Mouse (Mus musculus) neural tube, embryonic 12.5 days (tissue): ENCODE measurements at regions not wholly inside any gene's neighbourhood (a gene's known extent, or its start where the extent isn't known, plus 50 kb on each side); places are given as distances from the start of the nearest gene placed in this dataset.

Experiments
- ATAC-seq: fragments of 200-750 bp; cut with Nextera tagmentation; 2 replicates; pipeline ENCODE4 v1.8.0; 2017; ENCODE audit warnings: low read depth, mild to moderate bottlenecking, moderate TSS enrichment, moderate library complexity; ENCODE audit not compliant: low FRiP score
- H3K27ac ChIP-seq: fragments of 300-500 bp; sonication (generic); 2 replicates; pipeline ENCODE4 v1.5.1; 2016
- H3K27me3 ChIP-seq: fragments of 300-500 bp; sonication (generic); replicated peaks from 2 replicates; pipeline ENCODE4 v1.6.1; 2016; ENCODE audit warnings: mild to moderate bottlenecking
- H3K36me3 ChIP-seq: fragments of 300-500 bp; sonication (generic); 2 replicates; pipeline ENCODE4 v1.6.1; 2016; ENCODE audit warnings: mild to moderate bottlenecking
- H3K4me1 ChIP-seq: fragments of 300-500 bp; sonication (generic); 2 replicates; pipeline ENCODE4 v1.6.1; 2016
- H3K4me2 ChIP-seq: fragments of 300-500 bp; sonication (generic); replicated peaks from 2 replicates; pipeline ENCODE4 v1.6.1; 2016; ENCODE audit warnings: mild to moderate bottlenecking
- H3K4me3 ChIP-seq: fragments of 300-500 bp; sonication (generic); 2 replicates; pipeline ENCODE4 v1.5.1; 2016
- H3K9ac ChIP-seq: fragments of 300-500 bp; sonication (generic); 2 replicates; pipeline ENCODE4 v1.6.1; 2016; ENCODE audit warnings: mild to moderate bottlenecking
- H3K9me3 ChIP-seq: fragments of 300-500 bp; sonication (generic); 2 replicates; pipeline ENCODE4 v1.6.1; 2016; ENCODE audit warnings: mild to moderate bottlenecking
- WGBS: fragments of 180-500 bp; shearing (Covaris S2); methylation state at CpG from one replicate; pipeline ENCODE4 v1.1.7; 2016; 5-methylcytosine and 5-hydroxymethylcytosine counted together

- Histone ChIP-seq H3K27me3 (no peaks in the 10 kb centered on the region), H3K4me1 (no peaks in the 10 kb centered on the region), H3K4me2 (no peak overlapping the region), H3K9me3 (no peaks in the 10 kb centered on the region), H3K4me3 (no peak overlapping the region), H3K36me3 (no peaks in the 10 kb centered on the region), H3K27ac (no peak overlapping the region), H3K9ac (no peak overlapping the region)
- no peak for ATAC-seq
- WGBS: 85% methylated on average over 3 of the region's 3 CpGs
These were observed 51.5 kb upstream of the D7Ertd443e start for GRCm38 (mm10) chr7:134436917-134437316.

DNA sequence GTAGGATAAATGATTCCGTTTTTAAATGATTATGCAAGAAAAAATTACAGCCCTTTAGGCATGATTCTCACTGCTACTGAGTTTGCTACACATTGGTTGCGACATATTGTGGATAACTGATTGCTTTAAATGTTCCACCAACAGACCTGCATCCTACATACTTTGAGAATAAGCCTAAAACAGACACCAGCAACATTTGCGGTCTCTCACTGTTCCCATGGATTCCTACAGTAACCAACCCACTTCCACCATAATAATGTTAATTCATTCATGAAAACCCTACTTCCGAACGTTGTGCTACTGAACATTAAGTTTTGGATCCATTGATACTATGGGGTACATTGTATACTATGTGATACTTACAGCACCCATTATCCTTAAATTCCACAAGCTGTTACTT lies 53.8 kb upstream of the D7Ertd443e start:
- no peak overlapping the region for H3K4me2 ChIP-seq
- H3K27me3 ChIP-seq: no peaks in the 10 kb centered on the region
- H3K36me3 ChIP-seq: no peaks in the 10 kb centered on the region
- no peak for ATAC-seq
- no peak overlapping the region for H3K27ac ChIP-seq
- no peaks in the 10 kb centered on the region for H3K4me1 ChIP-seq
- H3K9me3 ChIP-seq: no peaks in the 10 kb centered on the region
- WGBS: 92% methylated on average over 5 of the region's 5 CpGs
- no peak overlapping the region for H3K9ac ChIP-seq
- no peak overlapping the region for H3K4me3 ChIP-seq

- no peak overlapping the region for H3K4me3 ChIP-seq
- no peak overlapping the region for H3K4me2 ChIP-seq
- H3K9ac ChIP-seq: no peak overlapping the region
- H3K4me1 ChIP-seq: no peaks in the 10 kb centered on the region
- no peaks in the 10 kb centered on the region for H3K9me3 ChIP-seq
- WGBS: 65% methylated on average over 7 of the region's 8 CpGs
- no peaks in the 10 kb centered on the region for H3K36me3 ChIP-seq
- ATAC-seq: no peak
- H3K27ac ChIP-seq: no peak overlapping the region
- H3K27me3 ChIP-seq: no peaks in the 10 kb centered on the region
These were observed 59.7 kb upstream of the D7Ertd443e start for GRCm38 (mm10) chr7:134445008-134445806.

DNA sequence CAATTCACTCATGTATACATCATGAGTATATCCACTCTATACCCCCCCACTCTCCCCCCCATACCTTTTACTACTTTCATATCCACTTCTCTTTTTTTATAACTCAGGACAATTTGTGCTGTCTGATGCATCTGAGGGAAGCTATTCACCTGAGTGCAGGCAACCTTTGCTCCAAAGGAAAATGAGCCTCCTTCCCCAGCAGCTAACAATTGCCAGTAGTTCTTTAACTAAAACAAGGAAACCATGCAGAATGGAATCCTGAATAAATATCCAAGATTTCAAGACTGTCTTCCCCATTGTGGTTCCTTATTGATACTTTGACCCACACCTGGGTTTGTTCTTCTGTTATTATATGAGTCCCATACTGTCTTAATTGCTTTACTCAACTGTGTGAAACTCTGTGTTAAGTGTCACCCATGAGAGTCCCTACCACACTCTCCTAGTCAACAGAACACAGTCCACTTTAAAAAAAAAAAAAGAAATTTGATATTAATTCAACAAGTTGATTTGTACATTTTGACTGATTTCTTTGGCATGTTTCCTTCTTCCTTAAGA lies 62.3 kb upstream of the D7Ertd443e start:
- H3K9me3 ChIP-seq: no peaks in the 10 kb centered on the region
- H3K4me1 ChIP-seq: no peaks in the 10 kb centered on the region
- H3K4me3 ChIP-seq: no peak overlapping the region
- no peak overlapping the region for H3K4me2 ChIP-seq
- no peaks in the 10 kb centered on the region for H3K27me3 ChIP-seq
- no peak overlapping the region for H3K9ac ChIP-seq
- no peak overlapping the region for H3K27ac ChIP-seq
- no peaks in the 10 kb centered on the region for H3K36me3 ChIP-seq
- no peak for ATAC-seq

DNA sequence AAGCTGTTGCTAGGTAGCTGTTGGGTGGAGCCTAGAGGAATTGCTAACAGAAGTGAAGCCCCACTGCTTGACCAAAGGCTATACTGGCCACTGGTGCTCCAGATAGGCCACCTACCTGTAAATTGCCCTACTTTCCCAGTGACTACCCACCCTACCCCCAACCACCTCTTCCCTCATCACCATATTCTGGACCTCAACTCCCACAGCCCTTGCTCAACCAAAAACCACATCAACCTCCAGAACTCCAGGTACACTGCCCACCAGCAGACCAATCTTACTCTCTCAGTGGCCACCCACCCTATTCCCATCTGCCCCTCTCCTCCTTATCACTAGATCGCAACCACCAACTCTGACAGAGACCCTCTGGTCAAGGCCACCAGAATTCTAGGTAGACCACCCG lies 63.4 kb upstream of the D7Ertd443e start:
- ATAC-seq: no peak
- Histone ChIP-seq H3K4me1 (no peaks in the 10 kb centered on the region), H3K36me3 (no peaks in the 10 kb centered on the region), H3K27ac (no peak overlapping the region), H3K27me3 (no peaks in the 10 kb centered on the region), H3K4me2 (no peak overlapping the region), H3K9me3 (peaks cover 4% of the 10 kb centered on the region; the same call in 1 of the 2 replicates), H3K9ac (no peak overlapping the region), H3K4me3 (no peak overlapping the region)
- WGBS: 84% methylated on average over 2 of the region's 2 CpGs

DNA sequence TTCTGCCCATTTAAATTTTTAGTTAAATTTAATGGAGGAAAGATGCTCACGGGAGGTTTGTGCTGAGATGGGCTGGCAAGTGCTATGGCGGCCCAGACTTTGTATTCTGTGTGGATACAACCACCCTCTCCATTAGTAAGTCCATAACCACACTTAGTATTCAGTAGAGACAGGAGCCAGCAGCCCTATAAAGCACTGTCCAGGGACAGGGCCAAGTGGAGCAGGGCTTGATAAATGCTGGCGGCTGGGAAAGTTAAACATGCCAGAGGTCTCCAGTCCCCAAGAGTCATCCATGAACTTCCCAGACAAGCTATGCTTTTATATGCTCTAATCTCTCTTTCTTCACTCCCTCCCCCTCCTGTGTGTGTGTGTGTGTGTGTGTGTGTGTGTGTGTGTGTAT lies 77.2 kb upstream of the D7Ertd443e start:
- no peak for ATAC-seq
- no peaks in the 10 kb centered on the region for H3K27me3 ChIP-seq
- H3K36me3 ChIP-seq: no peaks in the 10 kb centered on the region
- no peak overlapping the region for H3K9ac ChIP-seq
- H3K9me3 ChIP-seq: no peaks in the 10 kb centered on the region
- 79% methylated on average over 3 of the region's 3 CpGs for WGBS
- H3K4me2 ChIP-seq: no peak overlapping the region
- H3K27ac ChIP-seq: no peak overlapping the region
- H3K4me3 ChIP-seq: no peak overlapping the region
- no peaks in the 10 kb centered on the region; the same call in 1 of the 2 replicates for H3K4me1 ChIP-seq

DNA sequence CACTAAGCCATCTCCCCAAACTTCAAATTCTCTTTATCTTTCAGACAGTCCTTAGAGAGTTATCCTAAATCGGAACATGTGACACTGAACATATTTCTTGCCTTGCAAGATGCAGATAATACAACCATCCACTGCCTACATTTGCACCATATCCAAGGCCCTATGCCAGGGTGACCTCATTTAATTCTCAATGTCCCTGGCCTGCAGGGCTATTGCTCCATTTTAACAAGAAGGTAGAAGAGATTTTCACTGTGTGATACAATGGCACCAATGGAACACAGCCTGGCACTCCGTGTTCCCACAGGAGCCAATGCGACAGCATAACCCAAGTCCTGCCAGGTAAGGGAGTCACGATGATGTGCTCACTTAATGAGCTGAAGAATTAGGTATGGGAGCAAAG lies 77.9 kb upstream of the D7Ertd443e start:
- Histone ChIP-seq H3K4me3 (no peak overlapping the region), H3K36me3 (no peaks in the 10 kb centered on the region), H3K9me3 (no peaks in the 10 kb centered on the region), H3K9ac (no peak overlapping the region), H3K4me1 (no peaks in the 10 kb centered on the region; the same call in 1 of the 2 replicates), H3K27ac (no peak overlapping the region), H3K4me2 (no peak overlapping the region), H3K27me3 (no peaks in the 10 kb centered on the region)
- no peak for ATAC-seq
- WGBS: 97% methylated on average over 4 of the region's 4 CpGs

DNA sequence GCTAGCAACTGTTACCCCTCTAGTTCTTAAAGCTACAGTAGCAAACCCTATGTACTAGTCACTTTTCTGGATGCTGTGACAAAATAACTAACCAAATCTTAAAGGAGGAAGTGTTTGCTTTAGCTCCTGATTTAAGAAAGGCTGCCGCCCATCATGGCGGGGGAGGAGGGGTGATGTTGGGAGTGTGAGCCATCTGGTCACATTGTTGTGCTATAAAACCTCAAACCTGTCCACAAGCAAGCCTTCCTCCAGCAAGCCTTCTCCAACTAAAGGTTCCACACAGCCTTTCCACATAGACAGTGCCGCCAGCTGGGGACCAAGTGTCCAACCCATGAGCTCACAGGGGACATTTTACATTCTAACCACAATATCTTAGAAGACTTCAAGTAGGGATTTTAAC lies 81.8 kb upstream of the D7Ertd443e start:
- H3K4me1 ChIP-seq: no peaks in the 10 kb centered on the region
- no peaks in the 10 kb centered on the region for H3K9me3 ChIP-seq
- H3K4me2 ChIP-seq: no peak overlapping the region
- no peak overlapping the region for H3K4me3 ChIP-seq
- no peaks in the 10 kb centered on the region for H3K36me3 ChIP-seq
- 67% methylated on average over 3 of the region's 3 CpGs for WGBS
- no peak overlapping the region for H3K9ac ChIP-seq
- no peak overlapping the region for H3K27ac ChIP-seq
- no peak for ATAC-seq
- H3K27me3 ChIP-seq: no peaks in the 10 kb centered on the region

DNA sequence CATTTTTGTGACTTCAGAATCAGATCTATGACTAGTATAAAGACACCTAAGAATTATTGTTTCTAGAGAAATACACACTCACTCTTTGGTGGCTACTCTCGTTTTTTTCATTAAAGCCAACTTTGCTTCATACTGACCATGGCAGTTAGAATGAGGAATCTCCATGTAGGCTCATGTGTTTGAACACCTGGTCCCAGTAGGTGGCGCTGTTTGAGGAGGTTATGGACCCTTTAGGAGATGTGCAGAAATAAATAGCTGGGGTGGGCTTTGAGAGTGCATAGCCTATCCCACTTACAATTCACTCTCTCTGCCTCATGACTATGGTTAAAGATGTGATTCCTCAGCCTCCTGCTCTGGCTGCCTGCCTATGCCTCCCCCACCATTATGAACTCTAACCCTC lies 85.8 kb upstream of the D7Ertd443e start:
- no peak for ATAC-seq
- Histone ChIP-seq H3K27me3 (no peaks in the 10 kb centered on the region), H3K4me2 (no peak overlapping the region), H3K27ac (no peak overlapping the region), H3K36me3 (no peaks in the 10 kb centered on the region), H3K9ac (no peak overlapping the region), H3K4me3 (no peak overlapping the region), H3K4me1 (no peaks in the 10 kb centered on the region), H3K9me3 (no peaks in the 10 kb centered on the region)
- WGBS: 38% methylated on average over 2 of the region's 2 CpGs

- 77% methylated on average over 4 of the region's 4 CpGs for WGBS
- Histone ChIP-seq H3K4me2 (no peak overlapping the region), H3K27ac (no peak overlapping the region), H3K27me3 (no peaks in the 10 kb centered on the region), H3K4me1 (no peaks in the 10 kb centered on the region), H3K4me3 (no peak overlapping the region), H3K9me3 (no peaks in the 10 kb centered on the region), H3K36me3 (no peaks in the 10 kb centered on the region), H3K9ac (no peak overlapping the region)
- ATAC-seq: no peak
These were observed 105.9 kb upstream of the D7Ertd443e start for GRCm38 (mm10) chr7:134491326-134491725.

DNA sequence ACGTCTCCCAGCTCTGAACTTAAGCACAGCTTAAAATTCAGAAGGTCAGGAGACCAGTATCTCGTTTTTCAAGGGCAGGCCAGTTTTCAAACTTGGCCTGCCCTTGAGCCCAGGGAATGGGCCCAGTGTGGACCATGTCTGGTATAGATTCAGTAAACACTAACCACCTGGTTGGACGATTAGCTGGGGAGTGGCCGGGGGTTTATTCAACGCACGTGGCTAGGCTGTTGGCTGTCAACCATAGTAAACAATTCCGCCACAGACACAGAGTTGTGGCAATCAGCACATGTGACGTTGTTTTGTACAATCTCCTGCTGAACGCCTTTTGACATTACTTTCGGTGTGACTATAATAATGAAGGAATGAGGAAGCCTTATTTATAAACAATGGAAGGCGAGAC lies 111.8 kb upstream of the D7Ertd443e start:
- Histone ChIP-seq H3K4me1 (no peaks in the 10 kb centered on the region), H3K4me2 (no peak overlapping the region), H3K9ac (no peak overlapping the region), H3K4me3 (no peak overlapping the region), H3K9me3 (no peaks in the 10 kb centered on the region), H3K27ac (no peak overlapping the region), H3K27me3 (no peaks in the 10 kb centered on the region), H3K36me3 (no peaks in the 10 kb centered on the region)
- WGBS: 81% methylated on average over 11 of the region's 11 CpGs
- ATAC-seq: no peak

DNA sequence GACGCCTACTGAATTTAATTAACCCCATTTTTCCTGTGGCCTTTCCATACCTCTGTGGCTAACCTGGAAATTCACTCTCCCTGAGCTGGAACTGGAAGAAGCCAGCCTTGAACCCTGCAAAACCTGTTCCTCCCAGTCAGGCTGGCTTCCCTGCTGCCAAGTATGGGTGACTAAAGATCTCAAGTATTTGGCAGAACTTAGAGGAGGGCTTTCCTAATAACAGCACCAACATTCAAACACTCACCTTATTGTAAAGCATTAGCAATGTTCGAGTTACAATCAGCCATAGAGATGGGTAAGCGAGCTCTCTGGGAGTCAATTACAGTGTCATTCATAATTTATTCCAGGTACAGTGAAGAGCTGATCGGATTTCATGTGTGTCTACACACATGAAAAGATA lies 112.4 kb upstream of the D7Ertd443e start:
- Histone ChIP-seq H3K4me3 (no peak overlapping the region), H3K27ac (no peak overlapping the region), H3K4me2 (no peak overlapping the region), H3K9ac (no peak overlapping the region), H3K4me1 (no peaks in the 10 kb centered on the region), H3K9me3 (no peaks in the 10 kb centered on the region), H3K36me3 (no peaks in the 10 kb centered on the region), H3K27me3 (no peaks in the 10 kb centered on the region)
- 80% methylated on average over 4 of the region's 4 CpGs for WGBS
- ATAC-seq: no peak

DNA sequence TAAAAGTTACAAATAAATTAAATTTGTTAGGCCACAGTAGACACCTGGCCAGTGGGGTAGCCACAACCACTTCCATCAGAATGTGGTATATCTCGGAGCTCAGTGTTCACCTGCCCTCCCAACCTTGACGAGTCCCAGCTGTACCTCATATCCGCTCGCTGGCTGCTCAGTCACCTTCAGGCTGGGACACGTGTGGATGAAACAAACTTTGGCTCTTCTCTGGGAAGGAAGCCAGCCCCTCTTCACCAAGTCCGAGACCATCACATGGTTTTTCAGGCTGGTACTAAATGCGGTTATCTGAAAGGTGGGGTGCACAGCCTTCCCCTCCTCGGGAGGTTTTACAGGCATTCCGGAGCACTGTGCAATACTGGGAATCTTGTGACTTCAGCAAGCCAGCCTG lies 113.3 kb upstream of the D7Ertd443e start:
- 77% methylated on average over 9 of the region's 9 CpGs for WGBS
- no peak overlapping the region for H3K9ac ChIP-seq
- no peaks in the 10 kb centered on the region for H3K36me3 ChIP-seq
- no peak overlapping the region for H3K4me3 ChIP-seq
- H3K27ac ChIP-seq: no peak overlapping the region
- H3K27me3 ChIP-seq: no peaks in the 10 kb centered on the region
- H3K4me1 ChIP-seq: no peaks in the 10 kb centered on the region
- no peaks in the 10 kb centered on the region for H3K9me3 ChIP-seq
- no peak for ATAC-seq
- H3K4me2 ChIP-seq: no peak overlapping the region
